Mouse (Mus musculus) CD4-positive, CD25-positive, alpha-beta regulatory T cell, adult 9 weeks (primary cell): ENCODE results near the gene Ece1. TPM values are rescaled to one million over a fixed set of nuclear protein-coding genes. Genes with fewer than 3 reads are reported as not detected.

Experiments
- polyA plus RNA-seq: library from polyadenylated mRNA; unstranded; fragments of 100-300 nt; shearing (Covaris generic); gene quantifications from one replicate; pipeline ENCODE4 v1.2.1, GENCODE M21; 2017

Gene Ece1
- polyA plus RNA-seq: 37.3 TPM

DNA sequence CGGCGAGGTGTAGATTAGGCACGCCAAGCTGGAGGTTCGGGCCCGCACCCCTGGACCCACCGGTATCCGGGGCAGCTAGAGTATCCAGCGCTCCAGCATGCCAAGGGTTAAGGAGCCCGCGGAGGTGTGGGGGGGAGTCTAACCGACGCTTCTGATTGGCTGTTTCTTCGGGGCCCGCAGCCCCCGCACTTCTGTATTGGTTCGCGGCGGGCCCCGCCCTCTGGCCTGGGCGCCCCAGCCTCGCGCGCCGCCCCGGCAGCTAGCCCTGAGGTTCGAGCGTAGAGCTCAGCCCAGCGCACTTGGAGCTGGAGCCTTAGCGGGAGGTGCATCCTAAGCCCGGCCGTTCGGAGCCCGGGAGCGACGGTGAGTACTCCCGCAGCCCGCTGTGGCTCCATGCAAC lies at the start of gene Ece1:
Gene Ece1 (plus strand): TSS at position 219 of the 400 bp plus-strand sequence.

DNA sequence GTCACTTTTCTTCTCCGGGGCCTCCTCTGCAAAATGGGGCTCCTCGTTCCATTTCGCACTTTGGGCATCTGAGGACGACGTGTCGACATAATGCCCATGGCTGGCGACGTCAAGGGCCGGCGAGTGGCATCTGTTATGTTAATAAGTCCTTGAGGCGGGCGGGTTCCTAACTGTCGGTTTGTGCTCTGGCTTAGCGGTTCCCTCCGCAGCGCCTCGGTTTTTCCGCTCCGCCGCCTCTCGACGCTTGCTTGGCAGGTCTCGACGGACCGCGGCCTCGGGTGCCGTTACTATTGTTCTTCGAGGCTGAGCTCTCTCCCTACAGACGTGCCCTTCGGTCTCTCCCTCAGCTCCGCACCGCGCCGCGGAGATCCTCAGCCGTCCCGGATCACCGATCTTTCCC lies 130.9 kb downstream of the Ece1 start, which contains the start of gene Eif4g3:
Gene Eif4g3 (plus strand): TSS at position 133 of the 400 bp plus-strand sequence.

Other genes starting within 250 kb of the Ece1 start
- 2.2 TPM for gene Rap1gap, start 197.5 kb upstream of the Ece1 start, polyA plus RNA-seq
- gene Alpl, start 65.9 kb upstream of the Ece1 start, polyA plus RNA-seq: 4.2 TPM
- 23.4 TPM for gene Eif4g3, start 130.8 kb downstream of the Ece1 start, polyA plus RNA-seq